Mouse (Mus musculus) lung, embryonic 15.5 days (tissue): Measurements from ENCODE around the gene Ak3. TPM values are rescaled to one million over a fixed set of nuclear protein-coding genes. Genes with fewer than 3 reads are reported as not detected.

Source experiments
- ATAC-seq: fragments of 200-750 bp; cut with Nextera tagmentation; 2 replicates; pipeline ENCODE4 v1.8.0; 2017; ENCODE audit warnings: moderate number of reproducible peaks, borderline replicate concordance; ENCODE audit not compliant: low FRiP score, low TSS enrichment; ENCODE audit errors: extremely low read depth
- H3K27ac ChIP-seq: fragments of 300-500 bp; sonication (generic); 2 replicates; pipeline ENCODE4 v1.5.1; 2015; ENCODE audit warnings: moderate library complexity, mild to moderate bottlenecking, inconsistent platforms
- H3K27me3 ChIP-seq: fragments of 300-500 bp; sonication (generic); 2 replicates; pipeline ENCODE4 v1.6.1; 2015; ENCODE audit warnings: inconsistent platforms
- H3K36me3 ChIP-seq: fragments of 300-500 bp; sonication (generic); 2 replicates; pipeline ENCODE4 v1.6.1; 2015; ENCODE audit warnings: inconsistent platforms
- H3K4me1 ChIP-seq: fragments of 300-500 bp; sonication (generic); 2 replicates; pipeline ENCODE4 v1.6.1; 2015; ENCODE audit warnings: inconsistent platforms
- H3K4me2 ChIP-seq: fragments of 300-500 bp; sonication (generic); 2 replicates; pipeline ENCODE4 v1.6.1; 2015; ENCODE audit warnings: inconsistent platforms, mild to moderate bottlenecking, moderate library complexity
- H3K4me3 ChIP-seq: fragments of 300-500 bp; sonication (generic); 2 replicates; pipeline ENCODE4 v1.5.1; 2015; ENCODE audit warnings: mild to moderate bottlenecking, inconsistent platforms
- H3K9ac ChIP-seq: fragments of 300-500 bp; sonication (generic); 2 replicates; pipeline ENCODE4 v1.6.1; 2015; ENCODE audit warnings: inconsistent platforms
- H3K9me3 ChIP-seq: fragments of 300-500 bp; sonication (generic); 2 replicates; pipeline ENCODE4 v1.6.1; 2016; ENCODE audit warnings: inconsistent platforms
- WGBS: fragments of 180-500 bp; shearing (Covaris S2); methylation state at CpG from one replicate; pipeline ENCODE4 v1.1.7; 2015; 5-methylcytosine and 5-hydroxymethylcytosine counted together
- polyA plus RNA-seq: library from polyadenylated mRNA; unstranded; fragments of >200 nt; fragmentation: Nextera tagmentation; extraction: Ambion mirVana; gene quantifications from 2 replicates; pipeline ENCODE4 v1.2.1, GENCODE M21; 2015

The Ak3 gene
- polyA plus RNA-seq, 1 experiment from 2014 or later, result 80.3 TPM

- no peak overlapping the region for H3K4me3 ChIP-seq
- no peaks in the 10 kb centered on the region for H3K27me3 ChIP-seq
- H3K4me2 ChIP-seq, result no peak overlapping the region
- no peak overlapping the region for H3K9ac ChIP-seq
- no peak overlapping the region for H3K27ac ChIP-seq
- no peaks in the 10 kb centered on the region for H3K36me3 ChIP-seq
- no peaks in the 10 kb centered on the region for H3K9me3 ChIP-seq
- no peak for ATAC-seq
- H3K4me1 ChIP-seq, result 0 out of 2 replicates have a peak, but pooled peaks cover 4% of the 10 kb centered on the region
- 63% methylated on average over 5 of the region's 5 CpGs for WGBS
These were observed 11.0 kb upstream of the Ak3 start for GRCm38 (mm10) chr19:29058741-29059140.

GRCm38 (mm10) chr19:29055469-29055868 lies 7.7 kb upstream of the Ak3 start:
- no peaks in the 10 kb centered on the region for H3K9me3 ChIP-seq
- H3K4me3 ChIP-seq, result no peak overlapping the region
- no peak overlapping the region for H3K4me2 ChIP-seq
- H3K9ac ChIP-seq, result no peak overlapping the region
- H3K27me3 ChIP-seq, result no peaks in the 10 kb centered on the region
- ATAC-seq, result no peak
- 0 out of 2 replicates have a peak, but pooled peaks cover 4% of the 10 kb centered on the region for H3K4me1 ChIP-seq
- H3K36me3 ChIP-seq, result no peaks in the 10 kb centered on the region
- WGBS, result 86% methylated on average over 4 of the region's 4 CpGs
- H3K27ac ChIP-seq, result no peak overlapping the region

- H3K36me3 ChIP-seq, result no peaks in the 10 kb centered on the region
- no peak overlapping the region for H3K4me3 ChIP-seq
- no peak overlapping the region for H3K9ac ChIP-seq
- WGBS, result 65% methylated on average over 6 of the region's 6 CpGs
- no peak for ATAC-seq
- H3K27me3 ChIP-seq, result no peaks in the 10 kb centered on the region
- no peak overlapping the region for H3K27ac ChIP-seq
- H3K4me2 ChIP-seq, result no peak overlapping the region
- no peaks in the 10 kb centered on the region for H3K4me1 ChIP-seq
- H3K9me3 ChIP-seq, result no peaks in the 10 kb centered on the region
These were observed 6.8 kb upstream of the Ak3 start for GRCm38 (mm10) chr19:29054594-29054993.

GRCm38 (mm10) chr19:29052786-29053185 lies 5.0 kb upstream of the Ak3 start:
- no peak for ATAC-seq
- no peak overlapping the region for H3K27ac ChIP-seq
- 85% methylated on average over 12 of the region's 12 CpGs for WGBS

GRCm38 (mm10) chr19:29050186-29050980 lies 2.6 kb upstream of the Ak3 start:
- H3K27ac ChIP-seq, result no peak overlapping the region
- WGBS, result 68% methylated on average over 9 of the region's 9 CpGs

More at GRCm38 (mm10) chr19:29052786-29053185, 5.0 kb upstream of the Ak3 start:
- Histone ChIP-seq H3K27me3 (no peaks in the 10 kb centered on the region), H3K9me3 (no peaks in the 10 kb centered on the region), H3K9ac (no peak overlapping the region), H3K36me3 (no peaks in the 10 kb centered on the region), H3K4me2 (no peak overlapping the region), H3K4me3 (no peak overlapping the region), H3K4me1 (peaks cover 4% of the 10 kb centered on the region)

GRCm38 (mm10) chr19:29049401-29050075 lies 1.8 kb upstream of the Ak3 start:
- no peak overlapping the region for H3K4me2 ChIP-seq
- no peaks in the 10 kb centered on the region for H3K27me3 ChIP-seq
- ATAC-seq, result no peak
- H3K4me1 ChIP-seq, result peaks cover 24% of the 10 kb centered on the region
- H3K4me3 ChIP-seq, result no peak overlapping the region
- H3K27ac ChIP-seq, result no peak overlapping the region
- no peaks in the 10 kb centered on the region for H3K36me3 ChIP-seq
- H3K9me3 ChIP-seq, result no peaks in the 10 kb centered on the region
- no peak overlapping the region for H3K9ac ChIP-seq
- 65% methylated on average over 12 of the region's 12 CpGs for WGBS

More at GRCm38 (mm10) chr19:29050186-29050980, 2.6 kb upstream of the Ak3 start:
- Histone ChIP-seq H3K9me3 (no peaks in the 10 kb centered on the region), H3K27me3 (no peaks in the 10 kb centered on the region), H3K9ac (no peak overlapping the region), H3K4me3 (no peak overlapping the region), H3K36me3 (no peaks in the 10 kb centered on the region), H3K4me2 (no peak overlapping the region), H3K4me1 (peaks cover 17% of the 10 kb centered on the region)
- no peak for ATAC-seq

- no peaks in the 10 kb centered on the region for H3K9me3 ChIP-seq
- no peaks in the 10 kb centered on the region for H3K27me3 ChIP-seq
- ATAC-seq, result no peak
- peak overlapping the region; percentile 87 for H3K4me2 ChIP-seq
- H3K4me1 ChIP-seq, result peaks cover 29% of the 10 kb centered on the region
- peak overlapping the region; percentile 84 for H3K9ac ChIP-seq
- WGBS, result 20% methylated on average over 4 of the region's 4 CpGs
- peak overlapping the region; percentile 88 for H3K27ac ChIP-seq
- peak overlapping the region; percentile 90 for H3K4me3 ChIP-seq
- no peaks in the 10 kb centered on the region for H3K36me3 ChIP-seq
These were observed 814 bp downstream of the Ak3 start for GRCm38 (mm10) chr19:29046961-29047333.

GRCm38 (mm10) chr19:29045956-29046650 lies 1.7 kb downstream of the Ak3 start:
- Histone ChIP-seq H3K4me1 (peaks cover 29% of the 10 kb centered on the region), H3K27ac (no peak overlapping the region), H3K4me3 (peak overlapping the region; percentile 90), H3K9ac (no peak overlapping the region), H3K36me3 (no peaks in the 10 kb centered on the region), H3K4me2 (peak overlapping the region; percentile 87), H3K9me3 (no peaks in the 10 kb centered on the region), H3K27me3 (no peaks in the 10 kb centered on the region)
- ATAC-seq, result no peak
- 30% methylated on average over 15 of the region's 15 CpGs for WGBS

- Histone ChIP-seq H3K9ac (no peak overlapping the region), H3K27me3 (no peaks in the 10 kb centered on the region), H3K4me3 (no peak overlapping the region), H3K27ac (no peak overlapping the region), H3K4me2 (no peak overlapping the region), H3K4me1 (peaks cover 29% of the 10 kb centered on the region), H3K9me3 (no peaks in the 10 kb centered on the region), H3K36me3 (no peaks in the 10 kb centered on the region)
- 65% methylated on average over 4 of the region's 4 CpGs for WGBS
- no peak for ATAC-seq
These were observed 2.4 kb downstream of the Ak3 start for GRCm38 (mm10) chr19:29045369-29045768.

GRCm38 (mm10) chr19:29044353-29044768 lies 3.4 kb downstream of the Ak3 start:
- Histone ChIP-seq H3K36me3 (no peaks in the 10 kb centered on the region), H3K9ac (no peak overlapping the region), H3K9me3 (no peaks in the 10 kb centered on the region; the same call in 1 of the 2 replicates), H3K27me3 (no peaks in the 10 kb centered on the region), H3K4me1 (peaks cover 29% of the 10 kb centered on the region), H3K4me2 (no peak overlapping the region), H3K27ac (no peak overlapping the region), H3K4me3 (no peak overlapping the region)
- 39% methylated on average over 9 of the region's 9 CpGs for WGBS
- ATAC-seq, result no peak

- Histone ChIP-seq H3K36me3 (no peaks in the 10 kb centered on the region), H3K9me3 (no peaks in the 10 kb centered on the region; the same call in 1 of the 2 replicates), H3K27ac (no peak overlapping the region), H3K9ac (no peak overlapping the region), H3K4me3 (no peak overlapping the region), H3K4me2 (no peak overlapping the region), H3K27me3 (no peaks in the 10 kb centered on the region), H3K4me1 (peaks cover 25% of the 10 kb centered on the region)
- WGBS, result 83% methylated on average over 9 of the region's 9 CpGs
- no peak for ATAC-seq
These were observed 5.1 kb downstream of the Ak3 start for GRCm38 (mm10) chr19:29042647-29043046.
